Mouse (Mus musculus): ENCODE measurements around the gene Gm20458. TPM values are rescaled to one million over a fixed set of nuclear protein-coding genes. Genes with fewer than 3 reads are reported as not detected.

Gene Gm20458
- polyA plus RNA-seq, 1 experiment from 2014 or later = 19.2 TPM

DNA sequence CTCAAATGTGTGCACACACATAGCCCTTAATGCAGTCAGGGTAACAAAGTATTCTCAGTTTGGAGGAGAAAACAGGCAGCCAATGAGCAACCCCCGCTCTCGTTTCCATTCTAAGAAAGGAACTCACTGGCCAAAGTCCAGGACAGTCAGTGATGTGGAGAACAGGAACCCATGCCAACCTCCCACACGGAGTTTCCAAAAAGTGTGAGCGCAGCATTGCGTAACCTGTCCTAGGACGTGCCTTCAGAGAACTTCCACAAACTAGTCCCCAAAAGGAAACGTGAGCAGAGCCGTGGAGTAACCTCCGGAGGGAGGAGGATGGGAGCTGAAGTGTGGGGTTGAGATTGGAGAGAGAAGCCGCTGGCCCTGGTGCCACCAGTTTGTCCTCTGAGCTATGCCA lies 5.9 kb upstream of the Gm20458 start:
- no peaks in the 10 kb centered on the region for H3K9me3 ChIP-seq (replicated peaks; ENCODE audit: control insufficient read depth, low read length)
- no peak overlapping the region; the same call in 1 of the 2 replicates for H3K9ac ChIP-seq (ENCODE audit: low read length)
- ATAC-seq (ENCODE audit: insufficient read depth, low FRiP score) = peak; percentile 53; the same call in 1 of the 2 replicates
- peaks cover 26% of the 10 kb centered on the region for H3K4me1 ChIP-seq (ENCODE audit: control insufficient read depth, insufficient read depth, low read length)
- H3K4me2 ChIP-seq (ENCODE audit: low read depth, low read length) = no peak overlapping the region
- no peaks in the 10 kb centered on the region for H3K36me3 ChIP-seq (ENCODE audit: control insufficient read depth, insufficient read depth, low read length)
- no peak overlapping the region for H3K4me3 ChIP-seq (replicated peaks; ENCODE audit: low read length)
- no peaks in the 10 kb centered on the region for H3K27me3 ChIP-seq (ENCODE audit: control insufficient read depth, insufficient read depth, low read length)
- peak overlapping the region; percentile 92 for H3K27ac ChIP-seq (ENCODE audit: low read length)
- 57% methylated on average over 10 of the region's 10 CpGs for WGBS

DNA sequence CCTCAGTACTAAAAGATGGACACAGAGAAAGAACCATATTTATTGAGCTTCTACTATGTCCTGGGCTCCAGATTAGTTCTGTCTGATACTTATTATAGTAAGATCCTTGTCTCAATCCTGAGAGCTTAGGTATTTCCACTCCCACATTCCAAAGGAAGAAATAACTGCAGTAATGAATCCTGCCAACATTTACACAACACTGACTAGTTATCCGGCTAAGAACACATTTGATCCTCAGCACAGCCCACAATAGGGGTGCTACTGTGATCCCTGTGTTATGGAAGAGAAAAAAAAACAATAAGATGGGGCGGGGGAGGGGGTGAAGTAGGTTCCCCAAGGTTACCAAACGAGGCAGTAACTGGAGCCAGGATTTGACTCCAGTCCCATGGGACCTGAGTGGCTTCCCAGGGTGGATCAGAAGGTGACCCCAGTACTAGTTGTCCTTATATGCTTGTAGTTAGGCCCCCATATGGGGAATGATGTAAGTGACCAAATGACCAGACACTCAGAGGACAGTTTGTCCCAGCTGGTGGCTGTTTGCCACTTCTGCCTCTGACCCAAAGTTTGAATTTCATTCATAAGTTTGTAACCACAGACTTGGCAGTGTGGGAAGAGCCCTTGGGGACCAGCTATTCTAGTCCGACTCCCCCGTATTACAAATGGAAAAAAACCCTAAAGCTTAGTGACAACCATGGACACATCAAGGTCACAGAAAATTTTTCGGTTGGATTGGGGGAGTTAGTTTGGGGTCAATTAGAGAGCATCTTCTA lies 5.2 kb upstream of the Gm20458 start:
- whole genome bisulfite sequencing = 60% methylated on average over 6 of the region's 6 CpGs
- Histone ChIP-seq H3K27ac (ENCODE audit: low read length) (peak overlapping the region; percentile 92), H3K36me3 (ENCODE audit: control insufficient read depth, insufficient read depth, low read length) (no peaks in the 10 kb centered on the region), H3K27me3 (ENCODE audit: control insufficient read depth, insufficient read depth, low read length) (no peaks in the 10 kb centered on the region), H3K9me3 (replicated peaks; ENCODE audit: control insufficient read depth, low read length) (no peaks in the 10 kb centered on the region), H3K9ac (ENCODE audit: low read length) (no peak overlapping the region), H3K4me3 (replicated peaks; ENCODE audit: low read length) (no peak overlapping the region), H3K4me2 (ENCODE audit: low read depth, low read length) (no peak overlapping the region), H3K4me1 (ENCODE audit: control insufficient read depth, insufficient read depth, low read length) (peaks cover 26% of the 10 kb centered on the region)
- ATAC-seq (ENCODE audit: insufficient read depth, low FRiP score) = no peak

DNA sequence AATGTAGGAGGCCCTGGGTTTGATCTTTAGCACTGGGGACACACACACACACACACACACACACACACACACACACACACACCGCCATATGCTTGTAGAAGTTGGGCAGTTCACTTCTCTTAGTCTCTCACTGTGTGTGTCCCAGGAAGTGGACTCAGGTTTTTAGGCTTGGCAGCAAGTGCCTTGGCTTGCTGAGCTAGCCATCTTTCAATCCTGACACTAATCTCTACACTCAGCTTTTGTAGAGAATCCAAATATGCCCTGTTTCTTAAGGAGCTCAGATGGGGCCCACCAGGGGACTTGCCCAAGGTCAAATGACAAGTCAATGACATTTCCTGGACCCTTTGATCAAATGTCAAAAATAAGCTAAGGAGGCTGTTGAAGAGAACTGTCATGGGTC lies 4.4 kb upstream of the Gm20458 start:
- H3K4me1 ChIP-seq (ENCODE audit: control insufficient read depth, insufficient read depth, low read length) = peaks cover 26% of the 10 kb centered on the region
- no peaks in the 10 kb centered on the region for H3K36me3 ChIP-seq (ENCODE audit: control insufficient read depth, insufficient read depth, low read length)
- H3K9me3 ChIP-seq (replicated peaks; ENCODE audit: control insufficient read depth, low read length) = no peaks in the 10 kb centered on the region
- H3K27ac ChIP-seq (ENCODE audit: low read length) = peak overlapping the region; percentile 92
- WGBS = 54% methylated on average over 1 of the region's 1 CpGs
- H3K27me3 ChIP-seq (ENCODE audit: control insufficient read depth, insufficient read depth, low read length) = no peaks in the 10 kb centered on the region
- no peak for ATAC-seq (ENCODE audit: insufficient read depth, low FRiP score)
- no peak overlapping the region for H3K4me3 ChIP-seq (replicated peaks; ENCODE audit: low read length)
- H3K4me2 ChIP-seq (ENCODE audit: low read depth, low read length) = peak overlapping the region; percentile 43
- peak overlapping the region; percentile 63 for H3K9ac ChIP-seq (ENCODE audit: low read length)

DNA sequence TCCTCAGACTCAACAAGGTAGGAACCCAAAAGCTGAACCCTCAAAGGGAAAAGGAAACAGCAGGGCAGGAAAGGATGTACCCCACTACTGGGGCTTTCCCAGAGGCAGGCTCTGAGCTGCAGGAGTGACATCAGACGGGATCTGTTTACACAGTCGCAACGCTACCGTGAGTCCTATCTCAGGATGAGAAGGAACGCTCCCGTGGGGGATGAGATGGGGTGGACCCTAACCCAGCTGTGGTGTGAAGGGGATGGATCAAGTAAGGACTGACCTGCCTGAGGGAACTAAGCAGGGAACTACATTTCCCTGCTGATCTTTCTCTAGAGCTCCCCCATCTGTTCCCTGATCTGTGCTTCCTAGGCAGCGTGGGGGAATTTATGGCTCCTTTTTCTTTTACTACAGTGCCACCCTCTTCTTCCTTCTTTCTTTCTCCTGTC lies 3.9 kb upstream of the Gm20458 start, which contains the start of gene Sys1:
Sys1 (plus strand) TSS at position 101 of the 437 bp plus-strand sequence.
- WGBS = under 1% methylated on average over 7 of the region's 7 CpGs

DNA sequence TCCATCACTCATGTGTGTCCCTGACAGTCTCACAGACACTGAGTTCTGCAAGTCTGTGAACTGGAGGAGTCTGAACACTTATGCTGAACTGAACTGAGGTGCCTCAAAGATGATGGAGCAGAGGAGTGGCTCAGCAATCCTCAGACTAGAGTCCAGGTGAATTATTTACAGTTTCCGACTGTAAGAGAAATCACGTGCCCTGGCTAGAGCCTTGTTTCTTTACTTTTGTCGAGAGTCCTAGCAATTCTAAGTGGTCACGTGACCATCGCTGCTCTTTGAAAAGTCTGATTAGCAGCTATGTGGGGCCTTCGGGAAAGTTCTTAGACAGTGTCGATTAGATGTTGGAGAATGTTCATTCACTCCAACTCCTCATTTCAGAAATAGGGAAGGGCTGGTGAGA lies 2.8 kb upstream of the Gm20458 start:
- H3K4me1 ChIP-seq (ENCODE audit: control insufficient read depth, insufficient read depth, low read length) = peaks cover 29% of the 10 kb centered on the region
- ATAC-seq (ENCODE audit: insufficient read depth, low FRiP score) = peak; percentile 24
- H3K4me2 ChIP-seq (ENCODE audit: low read depth, low read length) = 0 out of 2 replicates have a peak overlapping the region, but pooled peaks have one; percentile 43
- H3K9ac ChIP-seq (ENCODE audit: low read length) = peak overlapping the region; percentile 11; the same call in 1 of the 2 replicates
- no peaks in the 10 kb centered on the region for H3K27me3 ChIP-seq (ENCODE audit: control insufficient read depth, insufficient read depth, low read length)
- H3K36me3 ChIP-seq (ENCODE audit: control insufficient read depth, insufficient read depth, low read length) = no peaks in the 10 kb centered on the region
- 43% methylated on average over 7 of the region's 7 CpGs for WGBS
- H3K27ac ChIP-seq (ENCODE audit: low read length) = peak overlapping the region; percentile 92
- no peaks in the 10 kb centered on the region for H3K9me3 ChIP-seq (replicated peaks; ENCODE audit: control insufficient read depth, low read length)
- no peak overlapping the region for H3K4me3 ChIP-seq (replicated peaks; ENCODE audit: low read length)

More for the DNA sequence above, 3.9 kb upstream of the Gm20458 start, which contains the start of gene Sys1:
- H3K27ac ChIP-seq (ENCODE audit: low read length) = peak within 1 kb of the TSS; percentile 92
- peaks cover 28% of the 10 kb centered on the region for H3K4me1 ChIP-seq (ENCODE audit: control insufficient read depth, insufficient read depth, low read length)
- no peaks in the 10 kb centered on the region for H3K9me3 ChIP-seq (replicated peaks; ENCODE audit: control insufficient read depth, low read length)
- peak within 1 kb of the TSS; percentile 25 for H3K4me3 ChIP-seq (replicated peaks; ENCODE audit: low read length)
- H3K36me3 ChIP-seq (ENCODE audit: control insufficient read depth, insufficient read depth, low read length) = no peaks in the 10 kb centered on the region
- H3K27me3 ChIP-seq (ENCODE audit: control insufficient read depth, insufficient read depth, low read length) = no peaks in the 10 kb centered on the region
- H3K4me2 ChIP-seq (ENCODE audit: low read depth, low read length) = peak within 1 kb of the TSS; percentile 43
- ATAC-seq (ENCODE audit: insufficient read depth, low FRiP score) = no peak
- H3K9ac ChIP-seq (ENCODE audit: low read length) = peak within 1 kb of the TSS; percentile 63

DNA sequence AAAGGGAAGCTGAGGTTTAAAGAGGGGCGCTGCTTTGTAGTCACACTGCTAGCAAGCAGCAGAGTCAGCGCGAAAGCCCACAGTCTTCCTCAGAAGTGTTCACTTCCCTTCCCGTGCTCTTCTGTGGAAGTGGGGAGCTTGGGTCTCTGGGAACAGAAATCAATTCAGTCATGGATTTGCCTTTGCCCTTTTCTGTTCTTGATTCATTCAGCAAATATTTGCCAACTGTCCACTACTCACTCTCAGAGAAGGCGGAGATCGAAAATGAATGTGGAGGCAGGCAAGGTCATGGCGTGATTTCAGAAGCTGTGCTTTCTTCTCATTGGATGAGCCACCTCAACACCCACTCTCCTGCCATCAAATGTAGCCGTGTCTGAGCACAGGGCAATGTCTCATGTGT lies 2.2 kb upstream of the Gm20458 start:
- no peak overlapping the region for H3K4me2 ChIP-seq (ENCODE audit: low read depth, low read length)
- H3K27me3 ChIP-seq (ENCODE audit: control insufficient read depth, insufficient read depth, low read length) = no peaks in the 10 kb centered on the region
- no peak overlapping the region for H3K9ac ChIP-seq (ENCODE audit: low read length)
- H3K36me3 ChIP-seq (ENCODE audit: control insufficient read depth, insufficient read depth, low read length) = 0 out of 2 replicates have a peak, but pooled peaks cover 4% of the 10 kb centered on the region
- no peaks in the 10 kb centered on the region for H3K9me3 ChIP-seq (replicated peaks; ENCODE audit: control insufficient read depth, low read length)
- H3K4me1 ChIP-seq (ENCODE audit: control insufficient read depth, insufficient read depth, low read length) = peaks cover 29% of the 10 kb centered on the region
- 64% methylated on average over 8 of the region's 8 CpGs for WGBS
- H3K4me3 ChIP-seq (replicated peaks; ENCODE audit: low read length) = no peak overlapping the region
- no peak for ATAC-seq (ENCODE audit: insufficient read depth, low FRiP score)
- peak overlapping the region; percentile 92 for H3K27ac ChIP-seq (ENCODE audit: low read length)

DNA sequence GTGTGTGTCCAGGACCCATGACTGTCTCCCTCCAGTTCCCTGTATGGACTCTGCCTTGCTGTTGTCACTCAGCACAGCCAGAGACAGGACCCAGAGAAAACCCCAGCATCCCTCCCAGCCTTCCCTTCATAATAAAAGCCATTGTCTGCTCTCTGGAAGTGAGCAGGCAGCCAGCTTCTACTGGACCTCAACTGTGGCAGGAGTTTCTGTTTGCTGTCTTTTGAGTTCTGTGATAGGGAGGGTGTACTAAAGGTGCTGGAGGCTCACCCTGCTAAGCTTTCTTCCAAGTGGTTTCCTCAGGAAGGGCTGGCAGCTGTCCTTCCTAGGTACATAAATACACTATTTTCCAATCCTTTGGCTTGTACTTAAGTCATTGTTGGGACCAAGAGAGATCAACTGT lies 4.4 kb downstream of the Gm20458 start:
- no peaks in the 10 kb centered on the region for H3K27me3 ChIP-seq (ENCODE audit: control insufficient read depth, insufficient read depth, low read length)
- no peak for ATAC-seq (ENCODE audit: insufficient read depth, low FRiP score)
- H3K36me3 ChIP-seq (ENCODE audit: control insufficient read depth, insufficient read depth, low read length) = 0 out of 2 replicates have a peak, but pooled peaks cover 4% of the 10 kb centered on the region
- H3K9ac ChIP-seq (ENCODE audit: low read length) = no peak overlapping the region
- no peaks in the 10 kb centered on the region for H3K9me3 ChIP-seq (replicated peaks; ENCODE audit: control insufficient read depth, low read length)
- H3K4me3 ChIP-seq (replicated peaks; ENCODE audit: low read length) = no peak overlapping the region
- peaks cover 5% of the 10 kb centered on the region; the same call in 1 of the 2 replicates for H3K4me1 ChIP-seq (ENCODE audit: control insufficient read depth, insufficient read depth, low read length)
- no peak overlapping the region for H3K4me2 ChIP-seq (ENCODE audit: low read depth, low read length)
- no peak overlapping the region for H3K27ac ChIP-seq (ENCODE audit: low read length)

DNA sequence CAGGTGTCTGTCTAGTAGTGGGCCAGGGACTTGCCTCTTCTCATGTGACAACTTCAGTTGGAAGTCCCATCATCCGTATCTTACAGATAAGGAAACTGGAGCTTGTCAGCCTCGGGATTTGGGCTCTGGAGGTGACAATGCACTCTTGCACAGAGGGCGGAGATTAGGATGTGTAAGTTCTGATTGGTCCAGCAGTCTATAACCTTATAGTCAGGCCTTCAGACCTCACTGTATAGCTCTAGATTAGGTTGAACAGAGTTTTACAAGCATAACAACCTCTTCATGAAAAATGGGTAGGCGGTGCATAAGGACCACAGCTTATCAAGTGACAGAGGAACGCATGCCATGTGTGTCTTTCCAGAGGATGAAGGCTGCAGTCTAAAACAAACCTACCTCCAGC lies 6.0 kb downstream of the Gm20458 start:
- ATAC-seq (ENCODE audit: insufficient read depth, low FRiP score) = no peak
- H3K36me3 ChIP-seq (ENCODE audit: control insufficient read depth, insufficient read depth, low read length) = 0 out of 2 replicates have a peak, but pooled peaks cover 4% of the 10 kb centered on the region
- WGBS = 70% methylated on average over 5 of the region's 5 CpGs

DNA sequence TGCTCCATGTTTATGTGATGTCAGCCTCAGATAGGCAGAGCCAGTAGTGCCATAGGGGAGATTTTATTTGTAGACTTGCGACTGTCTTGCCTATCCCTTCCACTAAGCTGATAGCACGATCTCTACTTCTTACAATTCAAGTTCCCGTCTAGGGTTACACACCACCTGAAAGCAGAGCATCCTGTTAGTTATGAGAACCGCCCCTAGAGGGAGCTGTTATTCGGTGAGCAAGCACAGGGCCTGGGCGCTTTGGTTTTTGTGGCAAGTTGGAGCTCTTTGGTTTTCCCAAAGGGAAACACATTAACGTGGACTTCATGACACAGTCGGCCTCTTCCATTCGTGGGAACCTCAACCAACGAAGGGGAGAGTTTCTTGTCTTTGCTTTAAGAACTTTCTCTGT lies 9.5 kb downstream of the Gm20458 start:
- ATAC-seq (ENCODE audit: insufficient read depth, low FRiP score) = peak; percentile 38; the same call in 1 of the 2 replicates
- 27% methylated on average over 10 of the region's 10 CpGs for WGBS
- Histone ChIP-seq H3K36me3 (ENCODE audit: control insufficient read depth, insufficient read depth, low read length) (no peaks in the 10 kb centered on the region), H3K4me3 (replicated peaks; ENCODE audit: low read length) (no peak overlapping the region), H3K4me2 (ENCODE audit: low read depth, low read length) (no peak overlapping the region), H3K27ac (ENCODE audit: low read length) (no peak overlapping the region), H3K9me3 (replicated peaks; ENCODE audit: control insufficient read depth, low read length) (no peaks in the 10 kb centered on the region), H3K4me1 (ENCODE audit: control insufficient read depth, insufficient read depth, low read length) (no peaks in the 10 kb centered on the region), H3K27me3 (ENCODE audit: control insufficient read depth, insufficient read depth, low read length) (no peaks in the 10 kb centered on the region), H3K9ac (ENCODE audit: low read length) (no peak overlapping the region)

More for the DNA sequence above, 6.0 kb downstream of the Gm20458 start:
- no peaks in the 10 kb centered on the region for H3K9me3 ChIP-seq (replicated peaks; ENCODE audit: control insufficient read depth, low read length)
- no peak overlapping the region for H3K4me3 ChIP-seq (replicated peaks; ENCODE audit: low read length)
- H3K27me3 ChIP-seq (ENCODE audit: control insufficient read depth, insufficient read depth, low read length) = no peaks in the 10 kb centered on the region
- H3K4me1 ChIP-seq (ENCODE audit: control insufficient read depth, insufficient read depth, low read length) = peaks cover 4% of the 10 kb centered on the region; the same call in 1 of the 2 replicates
- no peak overlapping the region for H3K4me2 ChIP-seq (ENCODE audit: low read depth, low read length)
- 0 out of 2 replicates have a peak overlapping the region, but pooled peaks have one; percentile 47 for H3K27ac ChIP-seq (ENCODE audit: low read length)
- no peak overlapping the region for H3K9ac ChIP-seq (ENCODE audit: low read length)

Measured in stomach, embryonic 16.5 days (tissue).